Mouse (Mus musculus) c-Kit-positive CD71-positive TER-119-positive erythroid progenitor cells, embryonic 14.5 days (primary cell): ENCODE data around the gene Cd151.
A peak's percentile ranks its signal among the peaks of the same experiment; 100 is the strongest.

ENCODE experiments used
- DNase-seq: peaks from one replicate; pipeline ENCODE4 v3.0.0-alpha.2; 2013; ENCODE audit warnings: low spot score

Gene Cd151

DNA sequence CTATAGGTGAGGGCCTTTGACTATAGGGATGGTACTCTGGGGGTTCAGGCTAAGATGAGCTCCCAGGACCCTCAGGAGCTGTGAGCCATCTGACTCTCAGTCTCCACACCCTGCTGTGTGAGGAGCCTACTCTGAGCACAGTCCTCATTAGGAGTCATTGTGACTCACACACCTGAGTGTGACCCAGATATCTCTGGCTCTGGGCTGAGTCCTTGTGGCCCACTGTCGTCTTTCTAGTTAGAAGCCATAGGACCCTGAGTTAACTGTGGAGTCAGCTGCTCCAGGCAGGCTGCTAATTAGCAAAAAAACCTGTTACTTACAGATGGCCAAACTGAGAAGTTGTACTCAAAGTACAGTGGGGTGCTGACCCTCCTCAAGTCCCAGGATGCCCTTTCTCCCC is 26.5 kb downstream of the Cd151 start:
- no peak for DNase-seq

GRCm38 (mm10) chr7:141495379-141495778 is 28.2 kb downstream of the Cd151 start:
- no peak for DNase-seq

DNA sequence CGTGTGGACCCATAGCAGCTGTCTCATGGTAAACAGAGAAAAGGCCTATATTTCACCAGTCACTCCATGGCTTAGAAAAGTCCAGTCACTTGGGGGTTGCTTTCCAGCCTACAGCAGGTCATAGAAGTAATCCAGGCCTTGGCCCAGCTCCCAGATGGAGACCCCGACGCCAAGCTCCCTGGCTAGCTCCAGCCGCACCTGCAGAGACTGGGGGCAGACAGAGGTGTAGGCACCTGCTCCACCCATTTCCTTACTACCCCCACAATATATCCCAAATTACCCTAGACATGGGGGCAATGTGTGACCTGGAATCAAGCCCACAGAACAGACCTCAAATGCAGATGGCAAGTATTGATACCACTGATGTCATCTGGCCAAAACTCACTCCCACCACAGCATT is 28.7 kb downstream of the Cd151 start:
- no peak for DNase-seq

- no peak for DNase-seq
These were observed 30.4 kb downstream of the Cd151 start for GRCm38 (mm10) chr7:141497600-141497999.

- DNase-seq: no peak
These were observed 34.8 kb downstream of the Cd151 start for GRCm38 (mm10) chr7:141501820-141502555.

- DNase-seq: no peak
These were observed 35.3 kb downstream of the Cd151 start for GRCm38 (mm10) chr7:141502556-141502905.

DNA sequence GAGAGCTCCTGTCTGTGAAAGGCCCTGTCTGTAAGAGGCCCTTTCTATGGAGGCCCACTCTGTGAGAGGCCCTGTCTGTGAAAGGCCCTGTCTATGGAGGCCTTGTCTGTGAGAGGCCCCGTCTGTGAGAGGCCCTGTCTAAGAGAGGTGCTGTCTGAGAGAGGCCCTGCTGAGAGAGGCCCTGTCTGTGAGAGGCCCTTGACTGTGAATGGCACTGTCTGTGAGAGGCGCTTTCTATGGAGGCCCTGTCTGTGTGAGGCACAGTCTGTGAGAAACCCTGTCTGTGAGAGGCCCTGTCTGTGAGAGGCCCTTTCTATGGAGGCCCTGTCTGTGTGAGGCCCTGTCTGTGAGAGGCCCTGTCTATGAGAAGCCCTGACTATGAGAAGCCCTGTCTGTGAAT is 39.1 kb downstream of the Cd151 start:
- peak; percentile 43 for DNase-seq

- DNase-seq: peak; percentile 61
These were observed 41.0 kb downstream of the Cd151 start for GRCm38 (mm10) chr7:141508160-141508559.

DNA sequence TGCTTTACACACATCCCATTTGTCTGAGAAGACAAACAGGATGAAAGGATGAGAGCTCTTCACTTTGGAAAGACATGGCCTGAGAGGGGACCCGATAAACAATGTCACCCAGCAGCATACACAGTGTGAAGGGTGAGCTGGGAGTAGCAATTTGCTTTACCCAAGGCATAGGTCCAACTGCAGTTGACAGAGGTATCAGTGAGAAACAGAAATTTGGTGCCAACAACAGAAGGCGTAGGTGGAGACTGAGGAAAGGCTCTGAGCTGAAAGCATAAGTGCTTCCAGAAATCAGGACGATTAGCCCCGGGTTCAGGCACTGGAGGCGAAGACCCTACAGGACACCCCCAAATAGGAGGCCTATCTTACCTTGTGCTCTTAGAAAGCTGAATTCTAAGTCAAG is 43.0 kb downstream of the Cd151 start:
- no peak for DNase-seq

GRCm38 (mm10) chr7:141510681-141511191 is 43.5 kb downstream of the Cd151 start:
- no peak for DNase-seq

DNA sequence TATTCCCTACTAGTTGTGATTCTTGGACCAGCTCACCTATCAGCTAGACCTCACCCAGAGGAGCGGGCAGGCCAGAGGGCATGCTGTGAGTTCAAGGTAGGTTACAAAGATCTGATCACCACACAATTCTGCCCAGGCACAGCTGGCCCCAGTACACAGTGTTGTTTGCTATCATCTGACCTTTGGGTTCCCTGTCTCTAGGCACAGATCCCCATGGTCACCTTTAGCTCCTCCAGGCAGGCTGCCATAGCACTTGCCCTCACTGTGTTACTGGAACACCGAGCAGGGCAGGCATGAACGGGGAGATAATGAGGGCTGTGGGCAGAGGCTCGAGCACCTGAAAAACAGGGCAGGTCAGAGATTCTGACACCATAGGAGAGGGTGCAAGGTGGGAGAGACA is 50.4 kb downstream of the Cd151 start:
- DNase-seq: no peak

DNA sequence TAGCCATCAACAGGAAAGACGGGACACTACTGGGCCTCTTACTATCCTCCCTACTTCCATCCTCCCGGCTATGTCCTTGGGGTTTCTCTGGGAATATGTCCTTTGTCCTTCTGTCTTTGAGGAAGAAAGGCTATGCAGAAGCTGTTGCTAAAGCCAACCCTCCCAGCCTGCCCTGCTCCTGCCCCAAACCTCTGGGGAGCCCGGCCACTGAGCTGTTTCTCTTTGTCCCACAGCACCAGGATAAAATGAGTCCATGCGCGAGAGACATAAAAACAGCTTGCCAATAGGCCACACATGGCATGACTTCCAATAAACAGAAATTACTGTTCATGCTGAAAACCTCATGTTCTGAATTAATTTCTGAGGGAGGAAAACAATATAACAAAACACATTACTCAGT is 51.1 kb downstream of the Cd151 start:
- DNase-seq: no peak

DNA sequence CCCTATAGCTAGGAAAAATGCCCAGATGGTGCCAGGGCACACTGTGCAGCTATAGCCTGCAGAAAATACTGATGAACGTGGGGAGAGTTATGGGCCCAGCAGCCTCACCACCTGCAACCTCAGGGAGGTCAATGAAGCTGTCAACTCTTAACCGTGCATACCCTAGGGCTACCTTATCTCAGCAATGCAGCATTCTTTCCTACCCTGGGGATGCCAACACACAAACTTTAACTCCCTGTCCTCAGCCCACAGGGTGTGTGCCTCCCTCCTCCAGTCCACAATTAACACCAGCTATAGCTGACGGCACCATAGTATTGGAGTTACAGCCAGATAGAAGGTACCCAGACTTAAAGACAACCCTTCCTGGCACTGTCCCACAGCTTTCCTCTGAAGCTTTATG is 51.7 kb downstream of the Cd151 start:
- no peak for DNase-seq

- no peak for DNase-seq
These were observed 52.6 kb downstream of the Cd151 start for GRCm38 (mm10) chr7:141519795-141520194.
